Mouse (Mus musculus) gastrocnemius, postnatal 14 days (tissue): ENCODE measurements around the gene Spdl1. TPM values are rescaled to one million over a fixed set of nuclear protein-coding genes. Genes with fewer than 3 reads are reported as not detected.
A peak's percentile ranks its signal among the peaks of the same experiment; 100 is the strongest.

ENCODE experiments used
- DNase-seq: peaks from one replicate; pipeline ENCODE4 v3.0.0; 2021; ENCODE audit warnings: mixed read lengths
- intact Hi-C: fragments of 180-260 bp; cut with DNase I; formaldehyde crosslinking; loops from one replicate; pipeline ENCODE4 v1.15.1; 2025; ENCODE audit warnings: low total_unique reads
- long read RNA-seq, 2 experiments: library from polyadenylated mRNA; stranded (forward); transcript quantifications; one replicate each; pipeline ENCODE4 v2.0.0; 2021
- total RNA-seq, 2 experiments: library from RNA; stranded (reverse); gene quantifications; 2 replicates each; pipeline ENCODE4 v1.2.3; 2021

Gene Spdl1
- total RNA-seq: 1 to 10 TPM in 1 of 2 experiments, under 1 TPM in 1; 0.80 to 1.1 TPM
- long read RNA-seq, experiment 1, partial matches to known transcripts: 0 of 1 reads
- long read RNA-seq, experiment 1, other reads (novel, unspliced or antisense): 0 of 1 reads
- long read RNA-seq, experiment 2: 0 reads

DNA sequence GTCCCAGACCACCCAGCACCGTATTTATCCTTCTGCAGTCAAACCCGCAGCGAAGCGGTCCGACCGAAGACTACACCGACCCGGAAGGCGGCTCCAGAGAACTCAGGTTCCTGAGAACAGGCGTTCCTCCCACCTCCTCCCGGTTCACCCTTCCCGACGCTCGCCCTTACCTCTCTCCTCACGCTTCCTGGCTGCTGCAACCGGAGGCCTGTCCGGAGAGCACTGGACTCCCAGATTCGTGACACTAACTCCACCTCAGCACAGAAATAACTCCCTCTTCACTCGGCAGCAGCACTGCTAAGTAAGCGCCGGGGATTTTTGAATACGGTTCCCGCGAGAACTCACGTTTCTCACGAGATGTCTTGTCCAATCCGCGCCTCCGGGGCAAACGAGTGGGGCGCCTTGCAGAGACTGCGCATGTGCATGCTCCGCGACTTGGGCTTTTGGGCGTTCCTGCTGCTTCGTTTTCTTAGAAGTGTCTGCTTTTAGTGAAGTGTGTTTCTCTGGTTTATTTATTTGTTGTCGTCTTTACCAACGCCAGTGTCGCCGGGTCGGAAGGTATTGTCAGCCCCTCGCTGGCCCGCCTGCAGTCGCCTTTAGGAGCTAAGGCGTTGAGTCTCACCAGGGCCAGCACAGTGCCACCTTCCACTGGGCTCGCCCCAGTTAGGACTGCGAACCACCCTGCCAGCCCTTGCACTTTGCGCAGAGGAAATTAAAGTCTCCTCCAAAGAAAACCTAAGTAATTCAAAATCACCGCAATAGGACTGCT lies at the start of gene Spdl1:
Gene Spdl1, minus strand, starts transcription at position 324 of the 769 bp plus-strand sequence.
- intact Hi-C loops: no loop called here
- peak; percentile 94 for DNase-seq

- intact Hi-C loops: no loop called here
- DNase-seq: no peak
These were observed 48.1 kb upstream of the Spdl1 start for GRCm38 (mm10) chr11:34881528-34881927.

GRCm38 (mm10) chr11:34879678-34880077 lies 46.2 kb upstream of the Spdl1 start:
- DNase-seq: no peak
- intact Hi-C loops: no loop called here

DNA sequence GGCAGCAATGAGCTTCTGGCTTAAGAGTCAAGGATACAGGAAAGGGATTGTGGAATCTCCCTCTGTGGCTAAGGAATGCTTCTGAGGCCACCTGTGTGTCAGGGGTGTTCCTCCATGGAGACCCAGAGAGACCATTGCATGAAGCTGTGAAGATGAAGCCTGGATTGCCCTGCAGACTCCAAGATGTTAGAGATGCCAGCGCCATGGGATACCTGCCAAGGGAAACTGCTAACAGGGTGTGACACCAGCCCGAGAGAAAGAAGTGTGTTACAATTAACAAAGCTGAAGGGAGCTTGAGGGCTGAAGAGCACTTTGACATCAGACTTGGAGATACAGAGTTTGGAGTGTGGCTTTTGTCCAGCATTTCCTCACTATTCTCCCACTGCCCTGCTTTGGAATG lies 40.4 kb upstream of the Spdl1 start:
- intact Hi-C loops: no loop called here
- no peak for DNase-seq

DNA sequence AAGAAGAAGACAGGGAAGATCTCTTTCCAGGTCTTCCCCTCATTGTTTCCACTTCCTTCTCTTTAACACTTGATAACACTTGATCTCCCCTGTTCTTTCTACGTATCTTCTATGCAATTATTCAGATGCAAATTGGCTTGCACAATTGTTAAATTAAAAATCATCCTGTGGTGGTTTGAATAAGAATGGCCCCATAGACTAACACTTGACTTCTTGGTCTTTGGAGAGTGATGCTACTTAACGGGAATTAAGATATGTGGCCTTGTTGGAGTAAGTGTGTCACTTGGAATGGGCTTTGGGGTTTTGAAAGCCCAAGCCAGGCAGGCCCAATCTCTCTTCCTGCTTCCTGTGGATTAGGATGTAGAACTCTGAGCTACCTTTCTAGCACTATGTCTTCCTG lies 39.0 kb upstream of the Spdl1 start:
- intact Hi-C loops: no loop called here

DNA sequence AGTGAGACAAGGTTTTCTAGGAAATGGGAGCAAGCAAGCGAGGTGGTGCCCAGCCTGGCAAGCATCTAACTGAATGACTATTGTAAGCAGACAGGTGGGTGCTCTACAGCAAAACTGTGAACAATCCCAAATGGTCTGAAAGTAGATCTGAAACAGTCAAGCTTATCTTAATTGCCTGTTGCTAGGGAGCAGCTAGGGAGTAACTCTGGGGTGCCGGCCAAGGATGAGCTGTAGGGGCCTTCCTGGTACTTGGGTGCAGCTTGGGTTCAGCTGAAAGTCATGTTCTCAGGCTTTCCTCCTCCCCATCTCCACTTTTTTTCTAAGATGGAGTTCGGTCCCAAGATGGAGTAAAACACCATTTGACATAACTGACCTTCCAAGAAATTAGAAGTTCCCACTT lies 38.5 kb upstream of the Spdl1 start:
- intact Hi-C loops: no loop called here
- DNase-seq: no peak

More for the DNA sequence above, 39.0 kb upstream of the Spdl1 start:
- no peak for DNase-seq

- no peak for DNase-seq
- intact Hi-C loops: no loop called here
These were observed 38.0 kb upstream of the Spdl1 start for GRCm38 (mm10) chr11:34871456-34871855.

- intact Hi-C loops: no loop called here
- no peak for DNase-seq
These were observed 35.2 kb upstream of the Spdl1 start for GRCm38 (mm10) chr11:34868626-34869025.

GRCm38 (mm10) chr11:34865741-34866270 lies 32.4 kb upstream of the Spdl1 start:
- DNase-seq: no peak
- intact Hi-C loops: no loop called here

DNA sequence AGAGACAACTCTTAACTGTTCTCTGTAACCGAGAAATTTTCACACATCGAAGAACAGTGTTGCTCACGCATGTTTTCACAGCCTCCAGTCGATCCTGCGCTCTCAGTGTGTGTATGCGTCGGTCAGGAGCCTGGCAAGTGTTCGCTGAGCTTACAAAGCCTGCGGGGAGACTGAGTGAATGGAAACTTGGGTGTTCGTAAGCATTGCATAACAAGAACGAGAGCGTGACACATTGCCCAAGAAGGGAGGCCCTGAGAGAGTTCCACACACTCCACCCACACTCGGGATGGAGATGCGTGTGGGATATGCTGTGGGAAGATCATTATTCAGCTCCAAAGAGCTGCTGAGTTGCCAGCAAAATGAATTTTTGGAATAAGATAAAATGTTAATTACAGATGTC lies 31.7 kb upstream of the Spdl1 start:
- intact Hi-C loops: no loop called here

DNA sequence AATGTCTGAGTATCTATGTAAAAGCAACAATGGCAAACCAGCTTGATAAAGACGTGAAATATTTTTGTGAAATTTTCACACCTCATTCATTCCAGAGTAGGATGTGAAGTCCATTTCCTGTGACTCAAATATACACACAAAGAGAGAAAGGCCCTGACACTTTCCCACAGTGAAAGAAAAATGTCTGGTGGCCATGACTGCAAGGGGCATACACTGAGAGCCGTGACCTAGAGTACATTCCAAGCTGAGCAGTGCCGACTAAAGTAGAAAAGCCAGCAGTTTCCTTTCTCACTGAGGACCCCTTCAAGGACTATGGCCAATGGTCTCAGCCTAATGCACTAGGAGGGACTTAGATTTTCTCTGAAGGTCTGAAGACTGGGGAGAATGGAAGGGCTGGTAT lies 23.2 kb upstream of the Spdl1 start:
- intact Hi-C loops: no loop called here
- DNase-seq: no peak

More for the DNA sequence above, 31.7 kb upstream of the Spdl1 start:
- DNase-seq: no peak

GRCm38 (mm10) chr11:34846268-34846652 lies 12.8 kb upstream of the Spdl1 start:
- intact Hi-C loops: loop anchor here (5.0 to 10.0 kb wide), 2 partner anchors 271 to 559 kb away; no protein-coding TSS in a partner anchor

GRCm38 (mm10) chr11:34845567-34846267 lies 12.3 kb upstream of the Spdl1 start:
- intact Hi-C loops: loop anchor here (5.0 to 10.0 kb wide), 2 partner anchors 272 to 559 kb away; no protein-coding TSS in a partner anchor

More at GRCm38 (mm10) chr11:34846268-34846652, 12.8 kb upstream of the Spdl1 start:
- no peak for DNase-seq

GRCm38 (mm10) chr11:34843517-34843916 lies 10.1 kb upstream of the Spdl1 start:
- intact Hi-C loops: loop anchor here (10.0 kb wide), 1 partner anchor 561 kb away; no protein-coding TSS in a partner anchor
- DNase-seq: no peak

More at GRCm38 (mm10) chr11:34845567-34846267, 12.3 kb upstream of the Spdl1 start:
- peak; percentile 33 for DNase-seq

- no peak for DNase-seq
- intact Hi-C loops: loop anchor here (10.0 kb wide), 1 partner anchor 565 kb away; no protein-coding TSS in a partner anchor
These were observed 6.8 kb upstream of the Spdl1 start for GRCm38 (mm10) chr11:34840283-34840682.

DNA sequence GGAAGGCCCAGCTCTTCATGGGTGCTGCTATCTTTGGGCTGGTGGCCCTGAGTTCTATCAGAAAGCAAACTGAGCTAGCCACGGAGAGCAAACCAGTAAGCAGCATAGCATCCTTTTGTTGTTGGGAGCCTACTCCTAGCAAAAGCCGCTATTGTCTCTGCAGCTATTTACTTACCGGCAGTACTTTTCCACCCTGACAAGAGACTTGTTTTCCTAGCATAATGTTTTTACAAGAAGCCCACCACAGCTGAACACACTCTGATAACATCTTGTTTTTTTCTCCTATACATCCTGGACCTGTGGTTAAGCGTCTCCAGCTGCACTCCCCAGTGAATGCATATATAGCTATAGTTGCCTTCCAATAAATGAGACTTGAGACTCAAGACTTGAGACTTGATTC lies 5.6 kb upstream of the Spdl1 start:
- intact Hi-C loops: no loop called here

GRCm38 (mm10) chr11:34836272-34836671 lies 2.8 kb upstream of the Spdl1 start:
- intact Hi-C loops: no loop called here
- no peak for DNase-seq

More for the DNA sequence above, 5.6 kb upstream of the Spdl1 start:
- DNase-seq: no peak

GRCm38 (mm10) chr11:34832678-34833077 lies 763 bp downstream of the Spdl1 start:
- intact Hi-C loops: no loop called here
- no peak for DNase-seq

- intact Hi-C loops: no loop called here
- no peak for DNase-seq
These were observed 5.6 kb downstream of the Spdl1 start for GRCm38 (mm10) chr11:34827803-34828202.

DNA sequence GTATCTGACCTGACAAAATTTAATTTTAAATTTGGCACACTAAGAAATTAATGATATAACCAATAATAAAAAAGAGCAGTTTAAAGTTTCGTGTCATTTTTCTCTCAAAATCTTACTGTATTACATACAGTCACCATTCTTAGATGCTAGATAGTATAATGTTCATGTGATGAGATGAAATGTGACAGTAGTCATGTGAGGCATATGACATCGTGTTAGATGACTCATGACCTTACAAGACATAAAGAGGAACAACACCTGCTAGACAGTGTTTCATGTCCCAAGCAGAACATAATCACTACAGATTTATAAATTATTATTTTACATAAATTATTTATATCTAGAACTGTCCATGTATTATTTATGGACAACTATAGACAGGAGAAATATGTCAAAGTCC lies 6.5 kb downstream of the Spdl1 start:
- intact Hi-C loops: no loop called here
- DNase-seq: no peak
